Mouse (Mus musculus) left cerebral cortex, adult 11 months (tissue): ENCODE results near the gene Sec24c.
"Not testable (repeated sequence)": the region's sequence is repeated elsewhere in the genome, so short reads cannot be mapped to it uniquely, and the experiment has no call there.

Experiments
- DNase-seq: peaks from one replicate; pipeline ENCODE4 v3.0.0; 2022; ENCODE audit warnings: low spot score

The Sec24c gene

DNA sequence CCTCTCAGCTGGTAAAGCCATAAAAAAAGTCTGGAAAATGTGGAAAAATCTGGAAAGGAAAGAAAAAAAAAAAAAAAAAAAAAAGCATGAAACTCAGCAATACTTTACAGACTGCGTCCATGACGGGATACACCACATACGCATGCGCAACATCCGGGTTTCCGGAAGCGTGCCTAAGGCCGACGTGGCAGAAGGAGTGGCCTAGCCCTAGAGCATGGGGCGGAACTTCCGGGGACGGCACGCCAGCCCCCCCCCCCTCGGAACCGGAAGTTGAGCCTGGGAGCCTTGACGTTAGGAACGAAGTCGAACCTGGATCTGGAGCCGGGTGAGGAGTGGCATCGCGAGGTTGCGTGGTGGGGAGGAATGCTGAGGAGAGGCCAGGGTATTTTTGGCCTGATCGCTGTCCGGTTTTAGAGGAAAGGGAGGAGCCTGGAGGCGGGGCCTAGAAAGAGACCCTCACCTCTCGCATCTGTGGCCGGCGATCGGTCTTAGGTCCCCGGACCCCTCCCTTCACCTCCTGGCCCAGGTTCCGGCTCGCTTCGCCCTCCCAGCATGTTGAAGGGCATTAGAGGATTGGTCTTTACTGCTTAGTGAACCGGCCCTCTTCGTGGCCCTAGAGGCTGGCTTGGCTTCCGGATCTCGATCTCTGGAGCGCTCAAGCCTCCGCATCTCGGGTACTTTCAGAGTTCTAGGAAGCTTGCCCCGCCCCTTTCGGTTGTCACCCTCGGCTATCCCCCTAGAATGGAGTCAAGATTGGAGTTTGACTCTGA, at the start of gene Sec24c:
Sec24c (plus strand) TSS at position 245 of the 770 bp plus-strand sequence.
- peak; percentile 87 for DNase-seq

DNA sequence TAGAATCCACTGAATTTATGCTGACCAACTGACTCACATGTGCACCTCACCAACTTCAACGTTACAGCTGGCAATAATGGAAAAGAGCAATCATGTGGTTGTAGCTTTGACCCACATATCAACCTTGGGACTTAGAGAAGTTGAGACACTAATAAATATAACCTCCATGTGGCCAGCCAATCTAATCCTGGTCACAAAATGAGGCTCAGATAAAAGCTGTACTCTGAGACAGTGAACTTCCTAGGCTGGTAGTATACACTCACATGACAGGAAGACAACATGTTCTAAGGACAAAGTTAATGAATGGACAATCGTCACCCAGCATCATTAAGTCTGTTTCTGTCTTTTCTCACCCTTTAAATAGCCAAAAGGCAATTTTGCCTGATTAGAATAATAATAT, 47.7 kb upstream of the Sec24c start:
- DNase-seq = no peak

DNA sequence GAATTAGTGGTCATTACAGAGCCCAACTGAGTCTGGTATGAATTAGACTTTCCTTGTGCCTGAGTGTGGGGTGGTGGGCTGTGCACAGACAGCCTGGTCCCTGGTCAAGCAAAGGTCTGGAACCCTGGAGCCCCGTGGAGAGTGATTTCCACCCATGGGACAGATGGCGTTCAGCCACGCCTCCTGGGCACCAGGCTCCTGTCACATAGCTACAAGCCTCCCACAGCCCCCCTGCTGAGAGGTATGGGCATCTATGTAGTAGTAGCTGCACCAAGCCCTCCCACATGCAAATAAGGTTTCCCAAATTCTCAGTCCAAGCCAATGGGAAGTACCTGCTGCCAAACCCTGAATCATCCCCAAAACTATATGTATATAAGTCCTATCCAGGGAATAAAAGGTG, 47.1 kb upstream of the Sec24c start:
- no peak for DNase-seq

DNA sequence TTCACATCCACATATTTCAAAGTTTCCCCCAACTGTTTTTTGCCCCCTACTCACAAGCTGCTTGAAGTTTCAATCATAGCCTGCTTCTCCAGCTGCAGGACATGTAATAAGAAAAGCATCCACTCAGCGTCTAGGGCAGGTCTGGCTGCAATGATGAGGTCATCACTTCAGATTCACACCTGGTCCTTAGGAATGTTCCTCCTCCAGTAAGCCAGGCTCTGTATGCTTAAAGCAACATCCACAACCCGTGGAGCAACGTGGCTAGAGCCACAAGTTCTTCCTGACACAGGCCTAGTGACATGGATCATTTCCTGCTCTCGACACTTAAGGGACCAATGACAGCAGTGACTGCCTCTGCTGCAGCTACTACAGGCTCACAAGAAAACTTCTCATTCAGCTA, 42.9 kb upstream of the Sec24c start:
- no peak for DNase-seq

DNA sequence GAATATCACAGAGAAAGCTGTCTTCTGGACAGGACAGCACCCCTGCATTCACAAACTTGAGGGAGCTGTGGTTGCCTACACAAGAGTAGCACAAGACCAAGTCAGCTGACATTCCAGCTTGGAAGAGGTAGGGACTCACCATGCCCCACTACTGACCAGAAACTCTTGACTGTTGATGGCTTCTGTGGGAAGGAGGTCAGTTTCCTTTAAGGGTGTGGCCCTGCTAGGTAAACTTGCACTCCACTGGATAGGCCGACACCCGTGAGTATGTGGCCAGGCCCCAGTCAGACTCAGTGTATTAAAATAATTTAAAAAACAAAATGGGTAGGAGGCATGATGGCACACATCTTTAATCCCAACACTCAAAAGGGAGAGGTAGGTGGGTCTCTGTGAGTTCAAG, 38.6 kb upstream of the Sec24c start:
- DNase-seq = no peak

DNA sequence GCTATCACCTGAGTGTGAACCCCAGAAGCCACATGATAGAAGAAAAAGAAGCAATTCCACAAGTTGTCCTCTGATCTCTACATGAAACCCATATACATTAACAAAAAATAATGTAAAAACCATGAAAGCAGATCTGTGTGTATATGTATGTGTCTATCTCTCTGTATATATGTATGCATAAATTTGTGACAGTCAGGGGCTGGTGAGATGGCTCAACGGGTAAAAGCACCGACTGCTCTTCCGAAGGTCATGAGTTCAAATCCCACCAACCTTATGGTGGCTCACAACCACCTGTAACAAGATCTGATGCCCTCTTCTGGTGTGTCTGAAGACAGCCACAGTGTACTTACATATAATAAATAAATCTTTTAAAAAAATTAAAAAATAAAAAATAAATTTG, 37.1 kb upstream of the Sec24c start:
- not testable (repeated sequence) for DNase-seq

DNA sequence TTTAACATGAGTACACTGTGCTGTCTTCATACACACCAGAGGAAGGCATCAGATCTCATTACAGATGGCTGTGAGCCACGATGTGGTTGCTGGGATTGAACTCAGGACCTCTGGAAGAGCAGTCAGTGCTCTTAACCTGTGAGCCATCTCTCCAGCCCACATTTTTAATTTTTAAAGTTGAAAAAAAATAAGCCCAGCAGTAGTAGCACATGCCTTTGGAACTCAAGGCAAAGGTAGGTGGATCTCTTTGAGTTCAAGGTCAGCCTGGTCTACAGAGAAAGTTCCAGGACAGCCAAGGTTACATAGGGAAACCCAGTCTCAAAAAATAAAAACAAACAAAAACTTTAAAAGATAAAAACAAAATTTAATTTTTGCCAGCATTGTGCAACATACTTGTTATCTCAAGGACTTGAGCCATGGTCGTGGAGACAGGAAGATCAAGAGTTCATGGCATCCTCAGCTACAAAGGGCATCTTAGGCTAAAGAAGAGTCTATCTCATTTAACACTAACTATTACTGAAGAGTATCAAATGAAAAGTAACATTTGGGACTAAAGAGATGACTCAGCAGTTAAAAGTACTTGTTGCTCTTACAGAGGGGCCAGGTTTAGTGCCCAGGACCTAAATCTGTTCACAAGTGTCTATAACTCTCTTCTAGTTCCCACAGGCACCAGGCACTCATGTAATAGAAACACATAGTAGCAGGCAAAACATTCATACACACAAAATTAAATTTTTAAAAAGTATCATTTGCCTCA, 36.1 kb upstream of the Sec24c start:
- no peak for DNase-seq

DNA sequence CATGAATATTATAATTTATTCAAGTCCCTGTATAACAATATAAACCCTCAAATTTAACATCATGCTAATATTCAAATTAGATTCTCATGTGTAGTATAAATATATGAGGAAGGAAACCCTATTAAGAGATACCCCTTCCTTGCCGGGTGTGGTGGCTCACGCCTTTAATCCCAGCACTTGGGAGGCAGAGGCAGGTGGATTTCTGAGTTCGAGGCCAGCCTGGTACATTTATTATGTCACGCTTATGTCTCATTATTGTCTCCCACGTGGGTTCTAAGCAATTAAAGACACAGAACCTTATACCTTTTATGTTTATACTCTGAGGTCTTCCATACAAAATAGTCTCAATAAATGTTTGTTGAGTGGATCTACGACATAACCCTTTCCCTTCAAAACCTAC, 35.4 kb upstream of the Sec24c start:
- no peak for DNase-seq

DNA sequence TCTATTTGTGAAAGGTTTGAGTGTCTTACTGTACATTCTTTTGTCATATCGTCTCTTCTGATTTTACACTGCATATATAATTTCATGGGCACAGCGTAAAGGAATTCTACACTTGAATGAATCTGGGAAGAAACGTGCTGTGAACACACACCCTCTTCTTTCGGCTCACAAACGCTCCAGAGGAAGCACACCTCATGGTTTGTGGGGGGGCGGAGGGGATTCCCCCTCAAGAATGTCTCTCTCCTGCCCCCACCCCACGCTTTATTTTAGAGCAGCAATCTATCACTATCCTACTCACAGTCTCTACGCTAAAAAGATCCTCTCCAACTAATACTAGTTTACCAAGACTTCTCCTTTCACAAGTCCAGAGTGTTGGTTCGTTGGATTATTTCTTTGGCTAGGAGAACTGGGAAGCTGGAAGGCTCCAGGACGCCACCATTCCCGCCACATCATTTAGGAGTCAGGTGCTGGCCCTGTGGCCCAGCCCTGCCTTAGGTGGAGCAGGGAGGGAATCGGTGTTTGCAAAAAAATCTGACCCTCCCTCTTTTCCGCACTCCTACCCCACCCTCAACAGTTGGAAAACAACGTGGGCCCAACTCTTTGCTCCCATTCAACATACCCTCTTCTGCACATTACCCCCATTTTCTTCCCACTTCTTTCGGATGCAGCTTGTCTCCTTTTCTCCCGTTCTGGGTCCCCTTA, 34.0 kb upstream of the Sec24c start:
- no peak for DNase-seq

DNA sequence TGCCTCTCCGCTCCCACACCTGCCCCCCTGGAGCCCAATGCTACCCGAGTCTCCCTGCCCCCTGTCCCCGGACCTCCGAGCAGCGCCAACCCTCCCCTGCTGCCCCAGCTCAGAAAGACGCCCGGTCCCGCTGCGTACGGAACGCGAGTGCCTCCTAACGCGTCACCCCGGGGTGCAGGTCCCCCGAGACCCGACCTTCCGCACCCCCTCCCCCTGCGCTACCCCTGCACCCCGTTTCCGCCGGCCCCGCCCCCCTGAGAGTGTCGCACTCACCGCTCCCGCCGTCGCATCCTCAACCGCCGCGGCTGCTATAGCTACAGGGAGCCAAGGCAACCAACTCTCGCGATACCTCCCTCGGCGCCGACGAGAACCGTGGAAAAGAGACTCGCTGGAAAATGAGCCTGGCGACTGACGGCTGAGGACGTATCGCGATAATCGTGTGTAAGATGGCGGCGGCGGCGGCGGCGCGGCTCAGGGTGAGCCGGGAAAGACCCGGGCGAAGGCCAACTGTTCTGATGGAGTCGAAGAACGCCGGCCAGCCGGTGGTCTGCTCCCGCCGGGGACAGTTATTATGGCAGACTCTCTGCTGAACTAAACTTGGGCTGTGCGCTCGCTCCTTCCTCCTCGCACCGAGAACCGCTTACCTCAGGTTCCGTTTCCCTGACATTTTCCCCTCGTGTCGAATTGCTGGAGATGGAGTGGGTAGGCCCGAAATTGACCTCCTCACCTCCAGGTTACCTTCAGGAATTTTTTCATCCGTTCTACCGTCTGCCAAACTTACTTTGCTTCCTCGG, 33.3 kb upstream of the Sec24c start, which contains the start of gene Usp54:
Usp54 (minus strand) TSS at position 420 of the 794 bp plus-strand sequence.
- DNase-seq = peak; percentile 94

DNA sequence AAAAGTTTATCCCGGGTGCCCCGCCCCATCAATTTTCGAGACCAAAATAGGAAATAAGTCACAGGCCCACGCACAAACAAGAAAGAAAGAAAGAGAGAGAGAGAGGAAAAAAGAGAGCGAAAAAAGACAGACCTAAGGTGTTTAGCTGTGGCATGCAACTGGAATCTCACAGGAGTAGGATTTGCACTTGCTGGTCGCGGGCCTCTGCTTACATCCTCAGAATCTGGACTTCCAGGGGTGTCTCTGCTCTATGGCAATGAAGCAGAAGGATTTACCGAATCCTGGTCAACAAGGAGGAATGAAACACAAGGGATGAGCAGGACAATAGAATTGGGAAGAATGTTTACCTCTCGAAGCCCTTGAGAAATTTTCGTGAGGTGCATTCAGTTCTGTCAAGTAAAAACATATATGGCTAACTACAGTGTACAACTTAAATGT, 32.7 kb upstream of the Sec24c start:
- no peak for DNase-seq

DNA sequence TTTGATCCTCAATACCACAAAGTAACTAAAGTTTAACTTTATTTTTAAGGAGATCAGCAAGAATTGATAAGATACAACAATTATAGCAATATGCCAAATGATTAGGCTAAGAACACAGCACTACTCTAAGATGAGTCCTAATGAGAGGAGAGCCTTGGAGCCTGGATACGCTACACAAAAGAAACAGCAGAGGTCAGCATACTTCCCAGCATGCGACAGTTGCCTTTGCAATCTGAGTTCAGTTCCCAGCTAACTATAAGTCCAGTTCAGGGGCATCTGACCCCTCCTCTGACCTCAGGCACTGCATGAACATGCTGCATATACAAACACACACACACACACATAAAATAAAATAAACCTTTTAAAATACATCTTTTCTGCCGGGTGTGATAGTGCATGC, 28.6 kb upstream of the Sec24c start:
- no peak for DNase-seq

DNA sequence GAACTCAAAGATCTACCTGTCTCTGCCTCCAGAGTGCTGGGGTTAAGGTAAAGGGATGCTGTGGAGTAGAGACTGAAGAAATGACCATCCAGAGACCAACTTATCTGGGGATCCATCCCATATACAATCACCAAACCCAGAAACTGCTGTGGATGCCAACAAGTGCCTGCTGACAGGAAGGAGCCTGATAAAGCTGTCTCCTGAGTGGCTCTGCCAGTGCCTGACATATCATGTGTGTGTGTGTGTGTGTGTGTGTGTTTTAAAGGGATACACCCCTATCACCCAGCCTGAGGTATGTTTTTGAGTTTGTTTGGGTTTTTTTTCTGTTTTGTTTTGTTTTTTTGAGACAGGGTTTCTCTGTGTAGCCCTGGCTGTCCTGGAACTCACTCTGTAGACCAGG, 27.7 kb upstream of the Sec24c start:
- DNase-seq = no peak

DNA sequence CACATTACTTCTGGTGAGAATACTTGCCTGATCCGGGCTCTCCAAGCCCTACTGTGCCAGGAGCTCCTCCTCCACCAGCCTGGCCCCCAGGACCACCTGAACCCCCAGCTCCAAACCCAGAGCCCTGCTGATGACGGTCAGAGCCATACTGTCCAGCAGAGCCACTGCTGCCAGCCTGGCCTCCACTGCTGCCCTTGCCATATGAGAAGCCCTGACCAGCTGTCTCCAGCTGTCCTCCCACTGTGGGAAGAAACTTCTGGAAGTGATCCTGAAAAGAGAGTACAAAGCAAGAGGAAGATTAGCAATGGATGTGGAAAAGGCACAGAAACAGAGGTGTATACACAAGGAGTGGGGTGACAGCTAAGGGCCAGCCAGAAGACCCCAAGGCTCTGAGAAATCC, 23.1 kb upstream of the Sec24c start:
- no peak for DNase-seq

DNA sequence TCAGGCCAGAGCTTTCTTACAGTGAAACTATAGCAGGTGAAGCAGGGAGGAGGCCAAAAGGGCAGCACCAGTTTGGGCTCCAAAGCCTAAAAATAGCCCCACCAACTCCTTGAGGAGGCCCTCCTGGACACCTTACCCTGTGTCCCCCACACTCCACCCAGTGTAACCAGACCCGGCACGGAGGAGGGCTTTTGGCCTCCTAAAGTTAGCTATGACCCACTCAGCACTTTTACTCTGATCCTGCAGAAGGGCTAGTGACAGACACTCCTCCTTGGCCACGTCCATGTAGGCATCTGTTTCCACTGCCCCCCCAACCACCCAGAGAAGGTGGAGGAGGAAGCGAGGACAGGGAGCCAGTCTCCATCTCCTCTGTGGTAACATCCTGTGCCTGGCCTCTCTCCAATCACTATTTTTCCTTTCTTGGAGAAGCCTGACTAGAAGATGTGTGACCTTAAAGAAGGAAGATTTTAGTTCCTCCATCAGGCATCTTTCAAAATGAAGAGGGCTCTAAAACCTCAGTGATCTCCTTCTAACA, 22.3 kb upstream of the Sec24c start:
- DNase-seq = no peak

DNA sequence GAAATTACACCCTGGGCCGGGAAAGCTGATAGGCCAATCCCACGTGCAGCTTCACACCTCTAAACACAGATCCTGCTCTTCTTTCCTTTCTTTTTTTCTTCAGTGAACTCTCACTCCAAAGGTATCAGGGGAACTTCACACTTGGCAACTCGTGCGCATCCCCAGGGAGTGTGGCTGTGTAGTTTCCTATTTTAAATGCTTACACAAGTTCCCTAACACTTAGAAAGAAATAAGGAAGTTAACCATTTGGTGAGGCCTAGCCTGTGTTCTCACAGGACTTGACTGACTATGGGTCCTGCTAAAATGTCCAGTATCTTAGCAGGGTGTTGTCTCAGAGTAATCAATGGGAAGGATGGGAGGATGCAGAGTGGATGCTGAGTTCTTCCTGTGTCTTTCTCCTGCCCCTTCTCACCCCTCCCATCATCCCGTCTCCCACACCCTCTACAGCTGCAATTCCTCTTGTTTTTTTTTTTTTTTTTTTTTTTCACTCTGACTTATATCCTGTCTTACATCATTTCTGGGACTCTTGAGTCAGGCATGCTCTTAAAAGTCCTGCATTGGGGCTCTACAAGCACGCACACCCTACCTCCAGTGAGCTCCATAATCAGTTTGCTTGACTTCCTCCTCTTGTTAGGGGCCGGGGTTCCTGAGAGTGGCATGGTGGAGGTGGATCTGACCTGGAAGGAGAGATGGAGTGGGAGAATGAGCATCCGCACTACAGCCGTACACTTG, 19.3 kb upstream of the Sec24c start:
- DNase-seq = no peak

DNA sequence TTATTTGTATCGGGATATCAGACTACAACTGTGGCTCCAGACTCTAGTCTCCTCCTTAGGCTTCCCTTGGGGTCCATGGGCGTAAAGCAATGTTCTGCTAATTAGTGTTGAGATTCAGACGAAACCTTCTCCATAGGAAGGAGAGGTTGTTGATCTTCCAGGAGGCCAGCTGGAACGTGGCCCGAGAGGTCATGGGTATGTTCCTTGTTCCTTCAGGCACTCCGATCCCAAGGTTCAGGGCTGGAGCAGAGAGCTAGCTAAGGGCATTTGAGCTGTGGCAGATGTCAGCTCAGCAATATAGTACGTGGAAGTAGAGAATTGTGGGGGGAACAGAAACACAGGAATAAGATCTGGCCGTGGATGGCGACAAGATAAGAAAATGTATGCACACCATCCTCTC, 18.4 kb upstream of the Sec24c start:
- DNase-seq = no peak

DNA sequence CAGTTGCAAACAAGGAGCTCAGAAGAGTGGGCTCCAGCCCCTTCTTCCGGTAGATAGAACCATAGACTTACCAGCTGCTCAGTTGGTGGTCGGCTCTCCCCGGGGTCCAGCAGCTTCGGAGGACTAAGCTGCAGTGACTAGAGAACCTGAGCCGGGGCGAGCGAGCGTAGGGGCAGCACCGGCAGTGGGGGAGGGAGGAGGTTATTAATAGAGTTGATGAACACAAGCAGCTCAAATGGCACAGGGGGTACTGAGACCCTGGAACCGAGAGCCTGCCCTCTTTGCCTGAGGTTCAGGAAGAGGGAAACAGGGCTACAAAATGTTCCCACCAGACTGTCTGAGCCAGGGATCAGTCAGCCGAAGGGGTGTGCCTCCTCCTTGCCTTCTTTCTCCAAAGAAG, 17.7 kb upstream of the Sec24c start, which contains the start of gene Myoz1:
Myoz1 (minus strand) TSS at position 180 of the 400 bp plus-strand sequence.
- DNase-seq = no peak

DNA sequence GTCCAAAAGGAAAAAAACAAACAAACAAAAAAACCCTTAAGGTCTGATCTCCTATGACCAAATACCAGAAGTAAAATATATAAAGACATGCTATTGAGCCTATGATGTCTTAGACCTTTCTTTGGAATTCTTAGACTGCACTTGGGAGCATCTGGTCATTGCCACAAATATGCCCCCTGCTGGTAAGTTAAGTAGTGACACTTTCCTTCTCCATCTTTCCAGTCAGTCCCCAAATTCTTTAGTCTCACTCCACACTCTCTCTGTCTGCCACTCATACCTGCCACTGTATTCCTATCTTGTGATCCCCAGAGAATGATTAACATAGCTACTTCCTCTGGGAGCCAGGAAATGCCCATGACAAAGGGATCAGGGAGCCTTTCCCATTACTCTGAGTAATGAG, 15.8 kb upstream of the Sec24c start:
- peak; percentile 51 for DNase-seq

DNA sequence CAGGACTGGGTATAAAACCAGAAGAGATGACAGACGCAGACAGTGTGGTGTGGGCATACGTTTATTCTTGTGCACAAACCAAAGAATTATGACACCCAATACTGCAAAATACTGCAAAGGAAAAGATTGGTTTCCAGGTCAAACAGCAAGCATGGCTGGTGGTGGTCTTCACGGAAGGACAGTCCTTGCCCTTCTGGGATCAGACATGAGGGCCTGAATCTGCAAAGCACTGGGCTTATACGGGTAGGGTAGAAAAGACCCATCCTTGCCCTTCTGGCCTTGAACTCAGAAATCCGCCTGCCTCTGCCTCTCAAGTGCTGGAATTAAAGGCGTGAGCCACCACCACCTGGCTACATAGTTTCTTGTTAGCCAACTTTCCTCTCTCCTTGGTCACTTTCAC, 15.2 kb upstream of the Sec24c start:
- no peak for DNase-seq

DNA sequence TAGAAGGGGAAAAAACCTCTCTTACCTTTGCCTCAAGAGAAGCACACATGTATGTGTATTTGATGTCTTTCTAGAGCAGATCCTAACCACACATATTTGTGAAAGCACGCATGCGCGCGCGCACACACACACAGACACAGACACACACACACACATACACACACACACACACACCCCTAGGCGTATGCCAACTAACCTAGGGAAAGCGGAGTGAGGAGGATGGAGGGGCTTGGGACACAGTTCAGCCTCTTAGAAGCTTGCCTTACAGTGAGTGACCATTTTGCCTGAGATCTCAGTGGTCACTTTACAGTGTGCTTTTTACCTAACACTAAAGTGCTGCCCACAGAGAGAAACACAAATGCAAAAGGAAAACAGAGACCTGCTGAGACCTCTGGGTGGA, 14.4 kb upstream of the Sec24c start:
- DNase-seq = no peak
